Mouse (Mus musculus): ENCODE measurements at regions not wholly inside any gene's neighbourhood (a gene's known extent, or its start where the extent isn't known, plus 50 kb on each side); places are given as distances from the start of the nearest gene placed in this dataset.

DNA sequence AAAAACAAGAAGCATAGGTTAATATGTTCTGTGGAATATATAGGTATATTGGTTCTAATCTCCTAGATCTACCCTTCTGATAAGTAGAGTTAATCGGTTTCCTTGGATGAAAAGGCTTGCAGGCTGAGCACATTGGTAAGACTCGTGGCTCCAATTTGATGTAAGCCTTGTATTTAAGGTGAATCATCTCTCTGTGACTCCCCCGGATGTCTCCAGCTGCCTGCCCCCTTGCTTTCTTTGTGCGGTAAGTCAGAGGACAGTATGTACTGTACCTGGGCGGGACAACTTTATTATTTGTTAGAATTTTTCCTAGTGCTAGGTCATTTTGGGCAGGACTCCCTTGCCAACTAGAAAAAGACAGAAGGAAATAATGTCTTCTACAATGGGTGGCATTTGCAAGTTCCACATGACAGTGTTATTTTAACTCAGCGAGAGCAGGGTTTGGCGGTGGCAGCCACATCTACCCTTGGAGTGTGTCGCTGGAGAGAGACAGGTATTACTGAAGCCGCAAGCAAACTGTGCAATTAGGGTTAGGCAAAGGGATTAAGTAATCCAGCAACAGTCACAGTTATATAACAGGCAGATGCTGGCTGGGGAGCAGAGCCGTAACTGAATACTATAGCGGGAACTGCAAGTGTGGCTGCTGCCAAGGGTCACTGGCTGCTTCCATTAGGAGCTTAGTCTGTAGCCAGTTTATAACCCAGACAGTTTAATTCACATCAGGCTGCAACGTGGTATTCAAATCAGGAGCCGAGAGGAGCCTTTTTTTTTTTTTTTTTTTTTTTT is 172.9 kb downstream of the Moxd1 start:
- no peaks in the 10 kb centered on the region for H3K9me3 ChIP-seq (replicated peaks; ENCODE audit: low read length)
- no peak overlapping the region for H3K4me2 ChIP-seq (ENCODE audit: low read length)
- no peaks in the 10 kb centered on the region for H3K36me3 ChIP-seq (ENCODE audit: insufficient read depth, low read length)
- TF ChIP-seq CTCF (IDR thresholded peaks at IDR 0.05; ENCODE audit: low read depth) = no peak
- no peak overlapping the region for H3K27ac ChIP-seq
- no peak overlapping the region for H3K4me3 ChIP-seq (replicated peaks; ENCODE audit: low read depth, low read length)
- H3K9ac ChIP-seq (ENCODE audit: low read depth, low read length) = no peak overlapping the region
- no peaks in the 10 kb centered on the region for H3K27me3 ChIP-seq (ENCODE audit: insufficient read depth, low read length)
- ATAC-seq (replicated peaks; ENCODE audit: low FRiP score, low read depth) = no peak
- no peaks in the 10 kb centered on the region for H3K4me1 ChIP-seq (replicated peaks; ENCODE audit: insufficient read depth, low read length)
- WGBS = 45% methylated on average over 13 of the region's 13 CpGs
- DNase-seq (ENCODE audit: low spot score) = peak; percentile 78

- Histone ChIP-seq H3K4me3 (replicated peaks; ENCODE audit: low read depth, low read length) (no peak overlapping the region), H3K9me3 (replicated peaks; ENCODE audit: low read length) (no peaks in the 10 kb centered on the region), H3K4me2 (ENCODE audit: low read length) (no peak overlapping the region), H3K9ac (ENCODE audit: low read depth, low read length) (no peak overlapping the region), H3K27me3 (ENCODE audit: insufficient read depth, low read length) (no peaks in the 10 kb centered on the region), H3K27ac (no peak overlapping the region), H3K4me1 (replicated peaks; ENCODE audit: insufficient read depth, low read length) (no peaks in the 10 kb centered on the region), H3K36me3 (ENCODE audit: insufficient read depth, low read length) (no peaks in the 10 kb centered on the region)
- no peak for DNase-seq (ENCODE audit: low spot score)
- WGBS = 58% methylated on average over 2 of the region's 2 CpGs
- TF ChIP-seq CTCF (IDR thresholded peaks at IDR 0.05; ENCODE audit: low read depth) = no peak
- ATAC-seq (replicated peaks; ENCODE audit: low FRiP score, low read depth) = no peak
Measured at GRCm38 (mm10) chr10:24397125-24397524, 173.8 kb downstream of the Moxd1 start.

GRCm38 (mm10) chr10:24404851-24405250 is 181.5 kb downstream of the Moxd1 start:
- H3K9ac ChIP-seq (ENCODE audit: low read depth, low read length) = no peak overlapping the region
- ATAC-seq (replicated peaks; ENCODE audit: low FRiP score, low read depth) (no peak), DNase-seq (ENCODE audit: low spot score) (no peak)
- H3K27me3 ChIP-seq (ENCODE audit: insufficient read depth, low read length) = no peaks in the 10 kb centered on the region
- no peak for TF ChIP-seq CTCF (IDR thresholded peaks at IDR 0.05; ENCODE audit: low read depth)
- no peaks in the 10 kb centered on the region for H3K4me1 ChIP-seq (replicated peaks; ENCODE audit: insufficient read depth, low read length)
- H3K36me3 ChIP-seq (ENCODE audit: insufficient read depth, low read length) = no peaks in the 10 kb centered on the region
- no peak overlapping the region for H3K4me2 ChIP-seq (ENCODE audit: low read length)
- 82% methylated on average over 4 of the region's 4 CpGs for WGBS
- no peak overlapping the region for H3K27ac ChIP-seq
- no peaks in the 10 kb centered on the region for H3K9me3 ChIP-seq (replicated peaks; ENCODE audit: low read length)
- H3K4me3 ChIP-seq (replicated peaks; ENCODE audit: low read depth, low read length) = no peak overlapping the region

DNA sequence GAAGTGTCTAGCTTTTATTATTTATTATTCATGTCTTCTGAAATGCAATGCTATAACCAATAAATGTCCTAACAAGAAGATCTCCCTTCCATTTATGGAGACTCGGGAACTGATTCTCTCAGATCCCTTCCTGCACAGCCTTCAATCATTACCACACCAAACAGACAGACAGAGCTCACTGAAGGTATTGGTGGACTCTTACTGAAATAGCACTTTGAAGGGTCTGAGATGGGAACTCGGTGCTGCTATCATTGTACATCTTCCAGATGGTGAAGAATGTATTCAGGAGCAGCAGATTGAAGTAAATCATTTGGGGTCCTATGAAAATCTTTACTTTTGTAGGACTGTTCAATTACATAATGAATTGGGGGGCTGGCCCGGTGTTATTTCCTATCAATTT is 183.6 kb downstream of the Moxd1 start:
- H3K9ac ChIP-seq (ENCODE audit: low read depth, low read length) = no peak overlapping the region
- no peaks in the 10 kb centered on the region for H3K27me3 ChIP-seq (ENCODE audit: insufficient read depth, low read length)
- H3K4me3 ChIP-seq (replicated peaks; ENCODE audit: low read depth, low read length) = no peak overlapping the region
- no peak overlapping the region for H3K27ac ChIP-seq
- no peak overlapping the region for H3K4me2 ChIP-seq (ENCODE audit: low read length)
- DNase-seq (ENCODE audit: low spot score) (no peak), ATAC-seq (replicated peaks; ENCODE audit: low FRiP score, low read depth) (no peak)
- TF ChIP-seq CTCF (IDR thresholded peaks at IDR 0.05; ENCODE audit: low read depth) = no peak
- no peaks in the 10 kb centered on the region for H3K9me3 ChIP-seq (replicated peaks; ENCODE audit: low read length)
- no peaks in the 10 kb centered on the region for H3K4me1 ChIP-seq (replicated peaks; ENCODE audit: insufficient read depth, low read length)
- WGBS = 79% methylated on average over 3 of the region's 3 CpGs
- no peaks in the 10 kb centered on the region for H3K36me3 ChIP-seq (ENCODE audit: insufficient read depth, low read length)

- Histone ChIP-seq H3K4me3 (replicated peaks; ENCODE audit: low read depth, low read length) (no peak overlapping the region), H3K9me3 (replicated peaks; ENCODE audit: low read length) (no peaks in the 10 kb centered on the region), H3K4me1 (replicated peaks; ENCODE audit: insufficient read depth, low read length) (no peaks in the 10 kb centered on the region), H3K27ac (no peak overlapping the region), H3K27me3 (ENCODE audit: insufficient read depth, low read length) (no peaks in the 10 kb centered on the region), H3K4me2 (ENCODE audit: low read length) (no peak overlapping the region), H3K9ac (ENCODE audit: low read depth, low read length) (no peak overlapping the region), H3K36me3 (ENCODE audit: insufficient read depth, low read length) (no peaks in the 10 kb centered on the region)
- no peak for TF ChIP-seq CTCF (IDR thresholded peaks at IDR 0.05; ENCODE audit: low read depth)
- 70% methylated on average over 6 of the region's 6 CpGs for WGBS
- DNase-seq (ENCODE audit: low spot score) (no peak), ATAC-seq (replicated peaks; ENCODE audit: low FRiP score, low read depth) (no peak)
Measured at GRCm38 (mm10) chr10:24407411-24408227, 184.3 kb downstream of the Moxd1 start.

DNA sequence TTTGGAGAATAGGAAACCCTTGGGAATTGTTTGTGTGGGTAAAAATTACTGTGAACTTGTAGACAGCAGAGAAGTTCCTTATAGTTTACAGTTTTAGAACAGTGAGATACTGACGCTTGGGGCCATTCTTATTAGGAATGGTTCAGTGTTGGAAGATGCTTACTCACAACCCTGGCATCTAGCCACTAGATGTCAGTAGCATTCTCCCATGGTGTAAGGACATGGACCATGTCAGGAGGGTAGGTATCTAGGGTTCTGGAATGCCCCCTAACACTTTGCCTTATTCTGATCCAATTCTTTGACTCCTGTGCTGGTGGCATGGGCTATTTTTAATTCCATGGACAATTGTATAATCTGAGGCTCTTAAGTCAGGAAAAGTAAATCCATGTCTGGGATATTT is 185.3 kb upstream of the Ccn2 start:
- Histone ChIP-seq H3K9me3 (replicated peaks; ENCODE audit: low read length) (no peaks in the 10 kb centered on the region), H3K36me3 (ENCODE audit: insufficient read depth, low read length) (no peaks in the 10 kb centered on the region), H3K4me1 (replicated peaks; ENCODE audit: insufficient read depth, low read length) (no peaks in the 10 kb centered on the region), H3K4me2 (ENCODE audit: low read length) (no peak overlapping the region), H3K27ac (no peak overlapping the region), H3K9ac (ENCODE audit: low read depth, low read length) (no peak overlapping the region), H3K27me3 (ENCODE audit: insufficient read depth, low read length) (no peaks in the 10 kb centered on the region), H3K4me3 (replicated peaks; ENCODE audit: low read depth, low read length) (no peak overlapping the region)
- DNase-seq (ENCODE audit: low spot score) = peak; percentile 74
- WGBS = 36% methylated on average over 1 of the region's 1 CpGs
- ATAC-seq (replicated peaks; ENCODE audit: low FRiP score, low read depth) = no peak; the same call in 1 of the 2 replicates
- TF ChIP-seq CTCF (IDR thresholded peaks at IDR 0.05; ENCODE audit: low read depth) = peak; percentile 85

Data from kidney, postnatal 0 days (tissue).